Mouse (Mus musculus) kidney, postnatal 36 days (tissue): ENCODE results near the gene Phb2.
"Not testable (repeated sequence)": the region's sequence is repeated elsewhere in the genome, so short reads cannot be mapped to it uniquely, and the experiment has no call there.

ENCODE experiments used
- DNase-seq, 2 experiments: peaks; one replicate each; pipeline ENCODE4 v3.0.0; 2021 to 2022; ENCODE audit warnings: mixed read lengths in 2 of 2

The Phb2 gene

DNA sequence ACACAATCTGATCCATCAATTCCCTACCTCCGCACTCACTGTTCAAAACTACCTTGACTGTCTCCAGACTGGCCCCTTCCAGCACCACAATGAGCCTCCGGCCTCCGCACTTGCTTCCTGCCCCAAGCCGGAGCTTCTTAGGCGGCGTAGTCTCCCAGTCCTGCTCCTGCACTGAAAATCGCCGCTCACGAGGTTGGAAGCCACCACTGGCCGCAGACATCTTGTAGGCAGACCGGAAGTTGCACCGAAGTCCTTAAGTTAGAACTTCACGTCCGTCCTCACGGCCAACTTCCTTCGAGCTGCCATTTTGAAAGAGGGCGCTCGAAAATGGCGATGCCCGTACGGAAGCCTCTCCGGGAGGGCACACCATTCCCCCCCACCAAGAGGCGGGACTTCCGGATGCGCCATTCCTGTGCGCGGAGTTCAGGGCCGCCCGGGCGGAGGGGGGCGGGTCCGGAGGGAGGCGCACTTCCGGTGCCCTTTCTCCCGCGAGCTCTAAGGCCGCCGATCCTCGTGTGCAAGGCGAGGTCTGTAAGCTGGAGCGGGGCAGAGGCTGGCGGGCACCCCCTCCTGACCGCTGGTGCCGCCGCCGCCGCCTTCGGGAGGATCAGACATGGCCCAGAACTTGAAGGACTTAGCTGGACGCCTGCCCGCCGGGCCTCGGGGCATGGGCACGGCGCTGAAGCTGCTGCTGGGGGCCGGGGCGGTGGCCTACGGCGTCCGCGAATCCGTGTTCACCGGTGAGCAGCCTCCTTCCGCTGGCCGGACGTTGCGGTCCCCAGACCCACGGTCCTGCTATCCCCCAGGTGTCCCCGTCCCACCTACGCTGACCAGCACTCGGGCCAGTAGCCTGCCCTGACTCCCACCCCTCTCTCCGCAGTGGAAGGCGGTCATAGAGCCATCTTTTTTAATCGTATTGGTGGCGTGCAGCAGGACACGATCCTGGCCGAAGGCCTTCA, at the start of gene Phb2, which contains the start of gene Emg1:
Phb2 (plus strand) TSS at position 513 of the 959 bp plus-strand sequence.
Emg1 (minus strand) TSS at position 355 of the 959 bp plus-strand sequence.
- peak; percentile 99 for DNase-seq

DNA sequence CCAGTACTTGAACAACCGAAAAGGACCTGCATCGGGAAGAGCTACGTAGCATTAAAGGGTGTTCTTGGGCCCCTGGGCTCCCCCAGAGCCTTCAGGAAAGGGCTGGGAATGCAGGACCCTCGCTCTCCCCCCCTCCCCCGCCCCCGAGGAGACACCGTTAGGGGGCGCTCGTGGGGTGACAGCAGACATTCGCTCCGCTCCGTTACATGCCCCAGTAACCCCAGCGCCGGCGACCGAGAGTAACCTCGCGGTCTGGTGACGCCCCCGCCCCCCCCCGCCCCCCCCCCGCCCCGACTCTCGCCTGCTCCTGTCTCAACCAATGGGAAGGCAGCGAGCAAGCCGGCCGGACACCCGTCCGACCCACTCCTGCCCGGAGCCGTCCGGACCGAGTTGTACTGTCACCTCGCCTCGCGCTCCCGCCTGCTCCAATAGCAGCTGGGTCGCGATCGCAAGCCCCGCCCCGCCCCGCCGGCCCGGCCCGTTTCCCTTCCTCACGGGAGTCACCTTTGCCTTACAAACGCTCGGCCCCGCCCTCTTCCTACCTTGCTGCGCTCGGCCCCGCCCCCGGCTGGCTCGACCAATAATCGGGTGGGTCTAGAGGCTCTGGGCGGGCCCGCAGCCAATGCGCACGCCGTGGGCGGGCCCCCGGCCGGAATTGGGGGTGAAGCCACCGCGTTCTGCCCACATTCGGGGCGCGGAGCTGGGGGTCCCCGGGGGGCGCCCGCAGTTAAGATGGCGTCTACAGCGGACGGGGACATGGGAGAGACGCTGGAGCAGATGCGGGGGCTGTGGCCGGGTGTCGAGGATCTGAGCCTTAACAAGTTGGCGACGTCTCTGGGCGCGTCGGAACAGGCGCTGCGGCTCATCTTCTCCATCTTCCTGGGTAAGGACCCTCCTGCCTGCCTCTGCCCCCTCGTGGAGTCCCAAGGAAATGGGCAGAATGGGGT, 49.4 kb upstream of the Phb2 start, which contains the start of gene Lpcat3:
Lpcat3 (plus strand) TSS at position 551 of the 947 bp plus-strand sequence.
- peak; percentile 100 for DNase-seq

- peak in 1 of 2 experiments; percentile 32 for DNase-seq
Measured at GRCm38 (mm10) chr6:124663424-124663795, 48.7 kb upstream of the Phb2 start.

DNA sequence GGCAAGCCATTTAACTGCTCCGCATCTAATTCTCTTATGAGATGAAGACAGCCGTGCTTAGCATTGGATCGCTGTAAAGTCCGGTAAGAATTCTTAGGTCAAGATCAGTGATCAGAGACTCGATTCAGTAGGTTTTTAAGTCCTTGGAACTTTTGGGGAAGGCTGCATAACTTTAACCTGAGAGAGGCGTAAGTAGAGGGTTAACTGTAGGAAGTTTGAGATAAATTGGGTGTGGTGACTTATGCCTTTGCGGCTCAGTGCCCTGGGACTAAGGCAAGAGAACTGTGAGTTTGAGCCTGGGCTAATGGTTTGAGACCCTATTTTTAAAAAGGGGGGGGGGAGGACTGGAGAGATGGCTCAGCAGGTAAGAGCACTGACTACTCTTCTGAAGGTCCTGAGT, 47.9 kb upstream of the Phb2 start:
- DNase-seq: no peak

DNA sequence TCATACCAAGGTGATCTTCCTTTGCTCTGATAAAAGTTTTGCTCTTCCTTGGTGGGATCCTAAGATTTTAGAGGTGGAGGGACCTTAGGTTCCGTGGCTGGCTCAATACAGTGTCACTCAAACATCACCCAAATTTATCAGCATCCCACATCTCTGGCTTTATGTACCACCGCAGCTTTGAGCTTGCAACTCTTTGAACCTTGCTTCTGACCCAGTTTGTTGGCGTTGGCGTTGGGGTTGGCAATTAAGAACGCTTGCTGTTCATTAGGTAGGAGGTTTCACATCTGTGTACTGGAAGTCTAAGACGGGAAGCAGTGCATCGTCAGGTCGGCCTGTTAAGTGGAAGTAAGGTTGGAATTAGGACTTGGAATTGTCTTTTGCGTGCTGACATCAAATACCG, 47.1 kb upstream of the Phb2 start:
- no peak for DNase-seq

DNA sequence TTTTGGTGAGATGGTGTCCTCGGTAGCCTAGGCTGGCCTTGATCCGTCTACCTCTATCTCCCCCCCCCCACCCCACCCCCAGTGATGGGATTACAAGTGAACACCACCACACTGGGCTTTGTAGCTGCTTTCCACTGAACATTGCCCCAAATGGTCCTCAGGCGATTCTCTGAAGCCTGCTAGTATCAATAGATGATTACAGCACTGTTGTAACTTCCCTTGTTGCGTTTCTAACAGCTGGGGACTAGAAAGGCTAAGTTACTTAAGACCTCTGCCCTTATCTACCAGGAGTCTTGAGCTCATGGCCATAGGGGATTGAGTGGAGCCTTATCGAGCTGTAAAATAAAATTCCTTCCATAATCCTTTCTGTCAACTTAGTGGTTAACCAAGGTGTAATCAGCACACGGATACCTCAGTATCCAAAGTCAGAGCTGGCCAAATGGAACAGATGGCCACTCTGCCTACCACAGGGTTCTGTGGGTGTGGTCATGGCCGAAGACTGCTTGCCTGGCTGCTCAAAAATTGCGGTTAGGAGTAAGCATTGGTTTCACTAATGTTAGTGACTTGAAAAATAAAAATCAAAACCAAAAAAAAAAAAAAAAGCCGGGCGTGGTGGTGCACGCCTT, 42.8 kb upstream of the Phb2 start:
- DNase-seq: no peak

DNA sequence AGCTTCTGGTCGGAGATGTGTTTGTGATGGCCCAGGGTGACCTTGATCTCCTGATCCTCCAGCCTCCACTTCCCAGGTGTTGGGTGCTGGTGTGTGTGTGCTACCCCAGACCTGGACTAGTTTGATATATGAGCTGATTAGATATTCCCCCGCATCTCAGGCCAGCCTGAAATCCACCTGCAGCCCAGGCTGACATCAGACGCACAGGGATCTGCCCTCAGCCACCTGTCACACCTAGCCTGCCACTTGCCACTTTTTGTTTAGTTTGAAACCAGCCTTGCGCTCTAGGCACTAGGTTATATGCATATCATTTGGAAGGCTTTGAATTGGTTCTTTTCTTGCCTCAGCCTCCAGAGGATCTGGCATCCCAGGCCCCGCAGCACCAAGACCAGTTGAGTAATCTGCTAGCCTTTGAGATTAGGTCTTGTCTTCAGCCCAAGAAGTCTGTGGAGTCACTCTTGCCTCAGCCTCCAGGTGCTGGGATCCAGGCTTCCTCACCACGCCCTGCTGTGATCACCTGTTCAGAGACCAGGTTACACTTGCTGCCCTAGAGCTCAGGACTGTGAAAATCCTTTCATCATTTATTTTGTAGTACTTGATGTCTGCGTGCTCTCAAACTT, 41.7 kb upstream of the Phb2 start:
- no peak for DNase-seq

DNA sequence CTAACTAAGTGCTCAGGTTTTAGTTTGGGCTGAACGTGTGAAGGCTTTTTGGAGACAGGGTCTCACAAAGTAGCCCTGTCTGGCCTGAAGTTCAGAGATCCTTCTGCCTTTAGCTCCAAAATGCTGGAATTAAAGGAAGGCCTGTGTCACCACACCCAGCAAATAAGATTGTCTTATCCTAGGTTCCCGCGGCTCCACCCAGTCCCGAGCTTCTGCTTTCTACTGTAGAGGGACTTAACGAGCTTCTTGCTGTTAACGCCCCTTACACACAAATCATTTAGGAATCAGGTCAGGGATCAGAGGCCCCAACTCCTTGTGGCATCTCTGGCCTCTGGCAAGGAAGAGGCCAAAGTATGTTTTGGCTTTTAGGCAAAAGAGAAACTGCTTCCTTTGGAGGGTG, 40.0 kb upstream of the Phb2 start:
- DNase-seq: no peak

DNA sequence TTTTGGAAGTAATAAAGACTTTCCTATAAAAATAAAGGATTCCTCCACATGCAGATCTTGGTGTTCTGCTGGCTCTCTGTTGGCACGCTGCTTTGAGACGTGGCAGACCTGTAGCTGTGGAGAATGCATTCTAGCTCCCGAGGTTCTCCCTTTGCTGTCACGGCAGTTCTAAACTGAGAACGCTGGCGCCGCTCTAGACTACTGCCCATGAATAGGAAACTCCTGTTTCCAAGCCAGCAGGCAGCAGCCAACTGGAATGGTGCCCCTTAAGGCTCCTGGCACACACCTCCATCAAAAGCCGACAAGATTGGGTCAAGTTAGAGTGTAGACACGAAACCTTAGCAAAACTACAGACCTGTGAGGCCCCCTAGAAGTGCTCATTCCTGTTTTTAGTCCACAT, 38.5 kb upstream of the Phb2 start:
- DNase-seq: peak; percentile 57 to 70

DNA sequence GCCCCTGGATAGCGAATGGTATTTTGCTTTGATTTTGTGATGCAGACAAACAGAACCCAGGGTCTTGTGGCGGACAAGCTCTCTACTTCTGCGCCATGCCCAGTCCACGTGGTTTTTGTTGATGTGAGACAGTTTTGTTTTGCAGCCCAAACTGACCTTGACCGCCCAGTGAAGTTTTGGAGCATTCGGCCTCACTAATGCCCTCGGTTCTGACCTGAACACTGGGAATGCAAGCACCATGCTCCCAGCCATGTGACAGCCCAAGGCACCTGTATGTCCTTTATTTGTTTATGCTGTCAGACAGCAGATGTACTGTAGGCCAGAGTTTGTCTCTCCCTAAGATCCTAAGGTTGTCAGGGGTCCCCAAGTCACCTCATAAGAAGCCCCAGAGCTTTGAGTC, 37.5 kb upstream of the Phb2 start:
- peak; percentile 42 to 53 for DNase-seq

- DNase-seq: peak; percentile 39 to 58
Measured at GRCm38 (mm10) chr6:124676171-124676570, 36.0 kb upstream of the Phb2 start.

GRCm38 (mm10) chr6:124678769-124679168, 33.4 kb upstream of the Phb2 start:
- DNase-seq: peak in 1 of 2 experiments; percentile 46

DNA sequence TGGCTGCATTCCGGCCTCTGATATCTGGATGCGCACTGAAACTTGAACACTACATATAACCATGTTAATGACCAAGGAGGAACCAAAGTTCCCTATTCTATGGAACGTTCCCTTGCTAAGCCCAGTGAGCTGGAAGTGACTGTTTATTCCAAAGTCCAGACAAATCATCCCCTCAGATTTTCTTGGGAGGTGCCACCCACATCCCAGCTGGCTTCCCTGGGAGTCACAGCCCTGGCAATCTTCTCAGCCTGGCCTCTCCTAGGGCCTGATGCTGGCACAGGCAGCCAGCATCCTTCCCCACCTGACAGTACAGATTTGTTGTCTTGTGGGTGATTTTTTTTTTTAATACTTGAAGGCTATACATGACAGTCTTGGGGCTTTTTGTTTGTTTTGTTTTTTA, 32.6 kb upstream of the Phb2 start:
- DNase-seq: no peak

- peak in 1 of 2 experiments; percentile 59 for DNase-seq
Measured at GRCm38 (mm10) chr6:124682291-124682690, 29.8 kb upstream of the Phb2 start.

DNA sequence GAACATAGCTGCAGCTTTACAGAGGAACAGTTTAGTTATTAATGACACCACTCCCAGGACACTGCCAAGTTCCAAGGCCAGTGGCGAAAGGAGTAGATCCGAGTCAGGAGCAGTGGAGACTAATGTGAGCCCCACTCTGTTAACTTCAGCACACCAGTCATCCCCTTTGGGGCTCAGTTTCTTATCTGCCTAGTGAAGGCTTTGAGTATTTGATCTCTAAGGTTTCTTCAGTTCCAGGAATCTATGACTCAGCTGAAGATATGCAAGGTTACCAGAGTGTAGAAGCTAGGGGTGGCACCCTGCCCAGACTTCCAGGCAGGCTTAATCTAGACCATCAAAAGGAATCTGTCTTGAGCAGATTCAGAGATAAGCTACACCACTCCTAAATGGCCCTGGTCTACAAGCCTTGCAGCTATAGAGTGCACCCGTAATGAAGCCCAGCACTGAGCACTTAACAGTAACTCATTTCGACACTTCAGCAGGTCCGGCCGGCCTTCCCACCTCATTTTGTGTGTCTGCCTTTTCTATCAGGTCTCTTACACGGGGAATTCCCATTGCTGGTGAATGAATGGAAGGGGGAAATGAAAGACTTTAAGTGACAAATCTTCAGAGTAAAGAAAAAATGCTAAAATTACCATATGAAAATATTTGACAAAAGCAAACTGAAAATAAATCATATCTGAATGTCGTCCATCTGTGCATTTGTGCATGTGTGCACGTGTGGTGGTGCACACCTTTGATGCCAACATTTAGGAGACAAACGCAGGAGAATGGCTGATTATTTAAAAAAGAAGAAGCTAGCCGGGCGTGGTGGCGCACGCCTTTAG, 28.3 kb upstream of the Phb2 start:
- DNase-seq: peak; percentile 80 to 85

DNA sequence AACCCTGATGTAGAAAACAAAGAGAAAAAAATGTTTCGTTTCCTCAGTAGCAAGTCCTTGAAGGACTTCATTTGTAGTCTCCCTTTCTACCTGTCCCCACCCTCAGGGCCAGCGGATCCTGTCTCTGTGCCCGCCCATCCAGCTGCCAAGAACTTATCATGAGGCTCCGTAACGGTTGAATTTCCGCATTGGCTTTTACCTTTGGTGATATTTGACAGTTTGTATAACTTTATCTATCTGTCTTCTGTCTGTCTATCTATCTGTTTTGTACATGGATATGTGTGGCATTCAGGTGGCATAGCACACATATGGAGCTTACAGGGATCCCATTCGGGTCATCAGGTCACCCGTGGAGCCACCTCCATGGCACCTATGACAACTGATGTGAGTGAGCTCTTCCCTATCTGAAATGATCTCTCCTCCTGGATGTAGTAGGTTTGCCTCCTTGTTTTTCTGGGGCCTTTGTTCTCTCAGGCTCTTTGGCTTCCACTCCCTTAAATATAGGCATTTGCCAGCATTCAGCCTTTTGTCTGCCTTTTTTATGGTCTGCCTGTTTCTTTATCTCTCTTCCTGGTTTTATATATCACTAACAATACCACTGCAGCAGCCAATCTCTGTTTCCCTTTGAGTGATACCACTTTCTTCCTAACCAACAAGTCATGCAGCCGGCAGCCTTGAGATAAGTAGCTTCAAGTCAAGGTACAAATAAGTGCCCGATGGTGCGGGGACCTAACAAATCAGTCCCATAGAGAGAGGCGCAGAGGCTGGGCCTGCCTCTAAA, 26.3 kb upstream of the Phb2 start:
- DNase-seq: no peak

- DNase-seq: not testable (repeated sequence)
Measured at GRCm38 (mm10) chr6:124686644-124687043, 25.5 kb upstream of the Phb2 start.

DNA sequence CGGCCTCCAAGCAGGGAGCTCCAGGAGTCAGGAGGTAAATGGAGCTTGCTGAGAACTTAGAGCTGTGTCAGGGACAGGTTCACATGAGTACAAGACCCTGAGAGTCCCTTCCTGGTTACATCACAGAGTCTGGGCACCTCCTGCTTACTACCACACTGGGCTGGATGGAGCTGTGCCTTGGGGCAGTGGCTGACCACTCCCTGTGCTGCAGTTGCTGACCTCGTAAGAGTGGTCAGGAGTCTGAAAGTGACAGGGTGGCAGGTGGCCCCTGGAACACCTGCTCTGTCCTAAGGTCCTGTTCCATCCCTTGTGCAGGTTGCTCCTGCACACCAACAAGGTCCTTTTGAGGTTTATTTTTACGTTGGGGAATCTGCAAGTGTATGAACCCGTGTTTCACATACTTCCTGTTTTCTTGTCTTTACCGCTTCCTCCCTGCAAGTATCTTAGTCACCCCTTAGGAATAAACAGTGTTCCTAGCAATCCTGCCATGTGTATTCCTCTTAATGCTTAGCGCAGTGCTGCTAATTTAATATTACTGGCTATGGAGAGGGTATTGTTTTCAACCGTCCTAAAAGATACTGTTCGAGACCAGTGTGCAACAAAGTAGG, 23.9 kb upstream of the Phb2 start:
- DNase-seq: no peak

- no peak for DNase-seq
Measured at GRCm38 (mm10) chr6:124689011-124689410, 23.1 kb upstream of the Phb2 start.

DNA sequence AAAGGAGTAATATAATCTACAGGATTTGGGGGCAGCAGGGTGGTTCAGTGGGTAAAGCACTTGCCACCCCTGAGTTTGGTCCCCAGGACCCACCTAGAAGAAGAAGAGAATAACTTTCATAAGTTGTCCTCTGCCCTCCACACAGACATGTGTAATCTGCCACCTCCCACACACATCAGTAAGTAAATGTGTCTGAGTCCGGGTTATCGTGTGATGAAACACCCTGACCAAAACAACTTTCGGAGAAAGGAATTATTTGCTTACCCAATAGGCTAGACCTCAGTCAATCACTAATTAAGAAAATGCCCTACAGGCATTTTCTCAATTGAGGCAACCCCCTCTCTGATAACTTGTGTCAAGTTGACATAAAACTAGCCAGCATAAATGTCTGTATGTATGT, 21.6 kb upstream of the Phb2 start:
- no peak for DNase-seq
